Mouse (Mus musculus): Measurements from ENCODE around the gene Ramp1. TPM values are rescaled to one million over a fixed set of nuclear protein-coding genes. Genes with fewer than 3 reads are reported as not detected.

The Ramp1 gene
- polyA plus RNA-seq, 2 experiments = 4.6 to 7.1 TPM

DNA sequence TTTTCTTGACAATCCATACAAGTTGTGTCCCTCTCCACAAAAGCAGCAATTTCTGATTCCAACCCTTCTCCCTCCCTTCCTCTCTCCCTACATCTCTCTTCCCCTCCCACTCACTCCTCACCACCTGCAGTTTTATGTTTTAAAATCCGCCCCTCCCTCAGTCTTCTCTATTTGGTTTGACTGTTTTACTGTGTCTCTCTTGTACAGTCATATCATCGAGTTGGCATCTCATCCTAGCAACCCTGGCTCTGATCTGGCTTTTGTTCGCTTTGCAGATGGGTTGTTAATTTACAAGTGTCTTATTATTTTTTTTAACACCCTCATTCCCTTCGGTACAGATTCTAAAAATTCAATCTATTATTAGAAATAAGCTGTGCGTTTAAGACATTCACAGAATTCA, 27.3 kb downstream of the Ramp1 start:
- DNase-seq (ENCODE audit: low spot score) = no peak
- H3K4me1 ChIP-seq (ENCODE audit: control insufficient read depth, insufficient read depth, low read length) = peaks cover 3% of the 10 kb centered on the region; the same call in 1 of the 2 replicates
- no peak for ATAC-seq (ENCODE audit: low FRiP score, low read depth)
- no peaks in the 10 kb centered on the region for H3K36me3 ChIP-seq (ENCODE audit: control insufficient read depth, insufficient read depth, low read length)
- WGBS = 59% methylated on average over 5 of the region's 5 CpGs
- no peak for TF ChIP-seq POLR2A (IDR thresholded peaks at IDR 0.05; ENCODE audit: borderline replicate concordance, extremely low read depth, insufficient read depth, insufficient read length)
- H3K27ac ChIP-seq (replicated peaks; ENCODE audit: low read depth, low read length) = no peak overlapping the region
- H3K4me2 ChIP-seq (replicated peaks; ENCODE audit: low read depth, low read length, severe bottlenecking) = no peak overlapping the region
- H3K4me3 ChIP-seq (replicated peaks; ENCODE audit: low read length) = no peak overlapping the region
- H3K27me3 ChIP-seq (ENCODE audit: control insufficient read depth, insufficient read depth, low read length) = no peaks in the 10 kb centered on the region
- H3K9me3 ChIP-seq (ENCODE audit: control insufficient read depth, low read length) = no peaks in the 10 kb centered on the region
- no peak overlapping the region for H3K9ac ChIP-seq (ENCODE audit: low read depth, low read length, severe bottlenecking)

DNA sequence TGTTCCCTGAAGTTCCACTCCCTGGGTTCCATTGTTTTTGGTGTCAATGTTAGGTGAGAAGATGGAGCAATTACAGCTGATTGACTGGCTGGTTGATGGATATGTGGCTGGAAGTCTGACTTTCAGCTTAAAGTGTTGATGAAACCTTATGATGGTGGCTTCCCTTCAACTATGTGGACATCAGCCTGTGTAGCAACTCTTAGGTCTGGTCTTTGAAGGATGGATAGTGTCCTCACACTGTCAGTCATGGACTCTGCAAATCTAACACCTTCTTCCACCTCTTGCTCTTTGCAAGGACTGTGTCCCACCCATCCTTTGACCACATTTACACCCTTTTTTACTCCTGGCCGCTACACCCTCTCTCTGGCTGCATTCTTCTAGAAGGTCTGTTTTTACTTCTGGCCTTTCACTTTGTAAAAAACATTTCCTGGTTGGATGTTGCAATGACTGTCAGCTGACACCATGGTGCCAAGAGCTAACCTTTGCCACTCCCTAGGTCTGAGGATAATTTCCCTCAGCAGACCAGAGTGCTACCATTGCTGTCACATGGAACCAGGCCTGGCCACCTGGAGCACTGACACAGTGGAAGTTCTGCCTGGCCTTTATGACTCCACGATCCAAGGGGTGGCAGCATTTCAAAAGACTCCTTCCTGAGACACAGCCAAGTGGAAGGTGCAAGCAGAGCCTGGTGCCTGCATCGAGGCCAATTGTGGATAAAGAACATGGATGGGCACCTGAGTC, 27.9 kb downstream of the Ramp1 start:
- H3K9me3 ChIP-seq (ENCODE audit: control insufficient read depth, low read length) = no peaks in the 10 kb centered on the region
- ATAC-seq (ENCODE audit: low FRiP score, low read depth) = no peak

DNA sequence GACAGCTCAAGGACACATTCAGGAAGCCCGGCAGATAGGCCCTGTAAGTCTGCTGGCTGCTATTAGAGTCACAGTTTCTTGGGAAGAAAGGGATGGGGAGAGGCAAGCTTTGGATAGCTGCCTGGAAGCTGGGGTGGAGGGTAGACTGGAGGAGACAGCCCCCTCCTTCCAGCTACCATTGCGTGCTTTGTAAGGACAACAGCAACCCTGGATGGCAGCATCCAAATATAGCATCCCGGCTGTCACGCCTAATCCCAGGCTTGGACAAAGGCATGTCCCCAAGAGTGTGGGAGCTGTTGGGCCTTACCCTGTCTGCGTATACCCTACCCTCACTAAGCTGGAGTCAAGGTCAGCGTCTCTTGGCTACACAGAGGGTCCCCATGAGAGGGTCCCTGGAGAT, 29.7 kb downstream of the Ramp1 start:
- Histone ChIP-seq H3K4me1 (ENCODE audit: control insufficient read depth, insufficient read depth, low read length) (peaks cover 3% of the 10 kb centered on the region; the same call in 1 of the 2 replicates), H3K4me3 (replicated peaks; ENCODE audit: low read length) (no peak overlapping the region), H3K9me3 (ENCODE audit: control insufficient read depth, low read length) (no peaks in the 10 kb centered on the region), H3K27ac (replicated peaks; ENCODE audit: low read depth, low read length) (no peak overlapping the region), H3K36me3 (ENCODE audit: control insufficient read depth, insufficient read depth, low read length) (no peaks in the 10 kb centered on the region), H3K9ac (ENCODE audit: low read depth, low read length, severe bottlenecking) (no peak overlapping the region), H3K4me2 (replicated peaks; ENCODE audit: low read depth, low read length, severe bottlenecking) (no peak overlapping the region), H3K27me3 (ENCODE audit: control insufficient read depth, insufficient read depth, low read length) (no peaks in the 10 kb centered on the region)
- no peak for TF ChIP-seq POLR2A (IDR thresholded peaks at IDR 0.05; ENCODE audit: borderline replicate concordance, extremely low read depth, insufficient read depth, insufficient read length)
- WGBS = 85% methylated on average over 6 of the region's 6 CpGs
- 0 out of 2 replicates have a peak, but pooled peaks have one; percentile 55 for ATAC-seq (ENCODE audit: low FRiP score, low read depth)
- peak; percentile 11 for DNase-seq (ENCODE audit: low spot score)

More for the DNA sequence above, 27.9 kb downstream of the Ramp1 start:
- DNase-seq (ENCODE audit: low spot score) = no peak
- no peak for TF ChIP-seq POLR2A (IDR thresholded peaks at IDR 0.05; ENCODE audit: borderline replicate concordance, extremely low read depth, insufficient read depth, insufficient read length)
- no peak overlapping the region for H3K4me2 ChIP-seq (replicated peaks; ENCODE audit: low read depth, low read length, severe bottlenecking)
- H3K4me1 ChIP-seq (ENCODE audit: control insufficient read depth, insufficient read depth, low read length) = peaks cover 3% of the 10 kb centered on the region; the same call in 1 of the 2 replicates
- H3K27ac ChIP-seq (replicated peaks; ENCODE audit: low read depth, low read length) = no peak overlapping the region
- no peaks in the 10 kb centered on the region for H3K27me3 ChIP-seq (ENCODE audit: control insufficient read depth, insufficient read depth, low read length)
- no peaks in the 10 kb centered on the region for H3K36me3 ChIP-seq (ENCODE audit: control insufficient read depth, insufficient read depth, low read length)
- H3K4me3 ChIP-seq (replicated peaks; ENCODE audit: low read length) = no peak overlapping the region
- 54% methylated on average over 3 of the region's 3 CpGs for WGBS
- H3K9ac ChIP-seq (ENCODE audit: low read depth, low read length, severe bottlenecking) = no peak overlapping the region

DNA sequence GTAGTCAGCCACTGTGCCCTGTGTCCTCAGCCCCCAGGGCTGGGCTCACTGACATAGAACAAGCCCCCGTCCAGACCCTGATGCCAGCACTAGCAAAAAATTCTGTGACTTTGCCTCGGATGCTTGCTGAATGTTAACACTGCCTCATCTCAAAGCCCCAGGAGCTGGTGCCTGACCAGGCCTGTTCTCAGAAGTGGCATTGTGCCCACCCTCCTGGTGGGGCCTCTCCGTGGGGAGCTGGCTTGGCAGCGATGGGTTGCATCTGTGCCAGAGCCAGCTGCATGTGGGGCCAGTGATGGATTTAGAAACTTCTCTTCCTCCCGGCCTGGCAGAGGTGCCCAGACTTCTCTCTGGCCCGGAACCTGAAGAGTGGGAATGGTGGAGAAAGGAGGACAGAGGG, 30.2 kb downstream of the Ramp1 start:
- Histone ChIP-seq H3K4me2 (replicated peaks; ENCODE audit: low read depth, low read length, severe bottlenecking) (no peak overlapping the region), H3K27ac (replicated peaks; ENCODE audit: low read depth, low read length) (no peak overlapping the region), H3K27me3 (ENCODE audit: control insufficient read depth, insufficient read depth, low read length) (no peaks in the 10 kb centered on the region), H3K9me3 (ENCODE audit: control insufficient read depth, low read length) (no peaks in the 10 kb centered on the region), H3K4me3 (replicated peaks; ENCODE audit: low read length) (no peak overlapping the region), H3K36me3 (ENCODE audit: control insufficient read depth, insufficient read depth, low read length) (no peaks in the 10 kb centered on the region), H3K9ac (ENCODE audit: low read depth, low read length, severe bottlenecking) (no peak overlapping the region), H3K4me1 (ENCODE audit: control insufficient read depth, insufficient read depth, low read length) (peaks cover 3% of the 10 kb centered on the region; the same call in 1 of the 2 replicates)
- ATAC-seq (ENCODE audit: low FRiP score, low read depth) (0 out of 2 replicates have a peak, but pooled peaks have one; percentile 23), DNase-seq (ENCODE audit: low spot score) (no peak)
- WGBS = 64% methylated on average over 6 of the region's 6 CpGs
- TF ChIP-seq POLR2A (IDR thresholded peaks at IDR 0.05; ENCODE audit: borderline replicate concordance, extremely low read depth, insufficient read depth, insufficient read length) = no peak

DNA sequence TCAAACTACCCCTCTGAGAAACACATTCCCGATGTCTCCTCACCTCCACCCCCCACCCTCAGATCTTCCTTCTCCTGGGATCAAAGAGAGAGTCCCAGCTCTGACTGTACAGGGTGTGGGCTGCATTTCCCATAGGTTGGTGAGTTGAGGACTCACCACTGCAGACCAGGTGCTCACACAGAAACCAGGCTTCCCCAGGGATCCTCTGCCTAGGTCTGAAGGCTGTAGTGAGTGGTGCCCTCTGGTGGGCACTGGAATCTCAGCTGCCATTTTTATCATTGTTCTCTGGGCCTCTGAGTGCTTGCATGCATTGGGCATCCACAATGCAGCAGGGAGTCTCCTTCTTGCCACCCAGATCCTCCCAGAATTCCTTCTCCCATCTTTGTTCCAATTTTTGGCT, 31.5 kb downstream of the Ramp1 start:
- no peaks in the 10 kb centered on the region for H3K9me3 ChIP-seq (ENCODE audit: control insufficient read depth, low read length)
- WGBS = 63% methylated on average over 1 of the region's 1 CpGs
- TF ChIP-seq POLR2A (IDR thresholded peaks at IDR 0.05; ENCODE audit: borderline replicate concordance, extremely low read depth, insufficient read depth, insufficient read length) = no peak
- H3K27ac ChIP-seq (replicated peaks; ENCODE audit: low read depth, low read length) = no peak overlapping the region
- no peak overlapping the region for H3K9ac ChIP-seq (ENCODE audit: low read depth, low read length, severe bottlenecking)
- no peak overlapping the region for H3K4me2 ChIP-seq (replicated peaks; ENCODE audit: low read depth, low read length, severe bottlenecking)
- DNase-seq (ENCODE audit: low spot score) (peak; percentile 61), ATAC-seq (ENCODE audit: low FRiP score, low read depth) (no peak)
- H3K27me3 ChIP-seq (ENCODE audit: control insufficient read depth, insufficient read depth, low read length) = no peaks in the 10 kb centered on the region
- H3K36me3 ChIP-seq (ENCODE audit: control insufficient read depth, insufficient read depth, low read length) = no peaks in the 10 kb centered on the region
- peaks cover 3% of the 10 kb centered on the region; the same call in 1 of the 2 replicates for H3K4me1 ChIP-seq (ENCODE audit: control insufficient read depth, insufficient read depth, low read length)
- H3K4me3 ChIP-seq (replicated peaks; ENCODE audit: low read length) = no peak overlapping the region

Data from limb, embryonic 14.5 days (tissue).